Mouse (Mus musculus) lung, adult 2 months (tissue): ENCODE measurements around the gene Ntm.

Experiments
- CTCF ChIP-seq: fragments of 200-500 bp; IDR thresholded peaks from 2 replicates; pipeline ENCODE4 v1.5.1; 2011; ENCODE audit warnings: mild to moderate bottlenecking, low read length, control low read depth; ENCODE audit not compliant: insufficient read depth
- POLR2A ChIP-seq: fragments of 200-500 bp; IDR thresholded peaks from 2 replicates; pipeline ENCODE4 v1.6.1; 2011; ENCODE audit warnings: low read depth, mild to moderate bottlenecking, control low read depth, low read length, borderline replicate concordance; ENCODE audit errors: extremely low read depth

DNA sequence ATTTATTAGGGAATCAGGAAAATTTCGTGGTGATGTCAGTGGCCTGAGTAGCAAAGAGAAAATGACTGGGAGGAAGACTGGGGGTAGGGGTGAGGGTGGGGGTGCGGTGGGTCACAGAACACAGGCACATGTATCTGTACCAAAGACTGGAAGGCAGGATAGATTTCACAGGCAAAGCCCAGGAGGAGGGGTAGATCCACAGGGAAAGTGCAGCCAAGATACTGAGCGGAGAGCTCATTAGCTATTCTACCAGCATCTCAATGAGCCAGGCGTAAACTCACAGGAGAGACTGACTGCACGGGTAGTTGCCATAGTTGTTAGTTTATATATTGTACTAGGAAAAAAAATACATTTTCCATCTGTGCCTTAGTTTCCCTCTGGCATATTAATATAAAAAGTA lies 375.6 kb downstream of the Ntm start:
- TF ChIP-seq CTCF (no peak), POLR2A (no peak)
